Mouse (Mus musculus) midbrain, embryonic 11.5 days (tissue): Measurements from ENCODE around the gene Rhobtb1. TPM values are rescaled to one million over a fixed set of nuclear protein-coding genes. Genes with fewer than 3 reads are reported as not detected.

Experiments
- ATAC-seq: fragments of 200-750 bp; cut with Nextera tagmentation; 2 replicates; pipeline ENCODE4 v1.8.0; 2017; ENCODE audit warnings: moderate TSS enrichment, moderate library complexity; ENCODE audit not compliant: low FRiP score
- DNase-seq: peaks from one replicate; pipeline ENCODE4 v3.0.0; 2015; ENCODE audit warnings: low spot score; ENCODE audit errors: missing footprints
- H3K27ac ChIP-seq: fragments of 300-500 bp; sonication (generic); 2 replicates; pipeline ENCODE4 v1.5.1; 2014; ENCODE audit warnings: low read depth, low read length
- H3K27me3 ChIP-seq: fragments of 300-500 bp; sonication (generic); 2 replicates; pipeline ENCODE4 v1.6.1; 2014; ENCODE audit warnings: mild to moderate bottlenecking, low read length, moderate library complexity, mixed read lengths; ENCODE audit not compliant: control insufficient read depth, insufficient read depth
- H3K36me3 ChIP-seq: fragments of 300-500 bp; sonication (generic); 2 replicates; pipeline ENCODE4 v1.6.1; 2014; ENCODE audit warnings: mild to moderate bottlenecking, low read length, moderate library complexity, mixed read lengths; ENCODE audit not compliant: control insufficient read depth, insufficient read depth
- H3K4me1 ChIP-seq: fragments of 300-500 bp; sonication (generic); 2 replicates; pipeline ENCODE4 v1.6.1; 2014; ENCODE audit warnings: low read length; ENCODE audit not compliant: control insufficient read depth, insufficient read depth
- H3K4me2 ChIP-seq: fragments of 300-500 bp; sonication (generic); 2 replicates; pipeline ENCODE4 v1.6.1; 2014; ENCODE audit warnings: mild to moderate bottlenecking, moderate library complexity
- H3K4me3 ChIP-seq: fragments of 300-500 bp; sonication (generic); 2 replicates; pipeline ENCODE4 v1.5.1; 2014; ENCODE audit warnings: low read depth, low read length
- H3K9ac ChIP-seq: fragments of 300-500 bp; sonication (generic); 2 replicates; pipeline ENCODE4 v1.6.1; 2014; ENCODE audit warnings: low read length
- H3K9me3 ChIP-seq: fragments of 300-500 bp; sonication (generic); 2 replicates; pipeline ENCODE4 v1.6.1; 2016; ENCODE audit warnings: low read length; ENCODE audit not compliant: control insufficient read depth
- WGBS: fragments of 180-500 bp; shearing (Covaris S2); extraction: QIAGEN DNeasy Blood & Tissue Kit; methylation state at CpG from one replicate; pipeline ENCODE4 v1.1.7; 2014; 5-methylcytosine and 5-hydroxymethylcytosine counted together
- polyA plus RNA-seq: library from polyadenylated mRNA; unstranded; fragments of >200 nt; fragmentation: Nextera tagmentation; extraction: Ambion mirVana; gene quantifications from 2 replicates; pipeline ENCODE4 v1.2.1, GENCODE M21; 2014

Rhobtb1 gene
- polyA plus RNA-seq, 1 experiment from 2014 or later = 14.2 TPM

DNA sequence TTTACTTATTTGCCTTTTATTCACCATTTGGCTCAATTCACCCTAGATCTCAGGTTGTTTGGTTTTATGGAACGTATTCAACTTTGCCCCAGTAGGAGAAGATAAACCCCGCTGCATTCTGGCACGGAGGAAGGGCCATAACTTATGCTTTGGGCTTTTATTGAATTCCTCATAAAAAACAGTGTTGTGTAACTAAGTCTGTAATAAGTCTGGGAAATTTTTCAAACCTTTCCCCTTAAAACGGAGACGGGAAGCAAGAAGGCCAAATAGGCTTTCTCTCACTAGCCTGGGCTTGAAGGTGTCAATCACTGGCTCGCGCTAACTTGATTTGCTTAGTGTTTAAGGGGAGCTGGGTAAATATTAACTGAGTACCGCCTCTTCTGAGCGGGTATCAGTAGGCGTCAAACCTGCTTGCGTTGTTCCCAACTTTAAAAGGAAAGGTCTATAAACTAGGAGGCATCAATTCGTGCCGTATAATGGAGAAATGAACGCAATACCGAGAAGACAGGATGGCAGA, 170.3 kb downstream of the Rhobtb1 start:
- ATAC-seq = 0 out of 2 replicates have a peak, but pooled peaks have one; percentile 9
- Histone ChIP-seq H3K9me3 (no peaks in the 10 kb centered on the region), H3K27ac (no peak overlapping the region), H3K4me3 (no peak overlapping the region), H3K4me2 (no peak overlapping the region), H3K9ac (no peak overlapping the region), H3K4me1 (no peaks in the 10 kb centered on the region), H3K36me3 (no peaks in the 10 kb centered on the region), H3K27me3 (no peaks in the 10 kb centered on the region)
- 58% methylated on average over 15 of the region's 15 CpGs for WGBS
- peak; percentile 79 for DNase-seq

- Histone ChIP-seq H3K4me1 (no peaks in the 10 kb centered on the region; the same call in 1 of the 2 replicates), H3K4me2 (no peak overlapping the region), H3K27me3 (no peaks in the 10 kb centered on the region), H3K36me3 (no peaks in the 10 kb centered on the region), H3K4me3 (no peak overlapping the region), H3K9ac (no peak overlapping the region), H3K27ac (no peak overlapping the region), H3K9me3 (no peaks in the 10 kb centered on the region)
- DNase-seq (peak; percentile 35), ATAC-seq (no peak)
- 82% methylated on average over 13 of the region's 13 CpGs for WGBS
These were observed 172.8 kb downstream of the Rhobtb1 start for GRCm38 (mm10) chr10:69323986-69324385.

GRCm38 (mm10) chr10:69324816-69325215, 173.6 kb downstream of the Rhobtb1 start:
- H3K27me3 ChIP-seq = no peaks in the 10 kb centered on the region
- H3K9ac ChIP-seq = no peak overlapping the region
- H3K4me3 ChIP-seq = no peak overlapping the region
- no peaks in the 10 kb centered on the region; the same call in 1 of the 2 replicates for H3K4me1 ChIP-seq
- no peak overlapping the region for H3K4me2 ChIP-seq
- H3K27ac ChIP-seq = no peak overlapping the region
- peak; percentile 64 for DNase-seq
- 92% methylated on average over 7 of the region's 7 CpGs for WGBS
- no peaks in the 10 kb centered on the region for H3K9me3 ChIP-seq
- no peaks in the 10 kb centered on the region for H3K36me3 ChIP-seq
- no peak for ATAC-seq

- no peak for DNase-seq
- H3K9me3 ChIP-seq = no peaks in the 10 kb centered on the region
- H3K4me1 ChIP-seq = no peaks in the 10 kb centered on the region; the same call in 1 of the 2 replicates
- no peaks in the 10 kb centered on the region for H3K36me3 ChIP-seq
- no peak overlapping the region for H3K4me3 ChIP-seq
- H3K27ac ChIP-seq = no peak overlapping the region
- no peaks in the 10 kb centered on the region for H3K27me3 ChIP-seq
- H3K9ac ChIP-seq = no peak overlapping the region
- WGBS = 82% methylated on average over 3 of the region's 3 CpGs
- no peak for ATAC-seq
- no peak overlapping the region for H3K4me2 ChIP-seq
These were observed 175.2 kb downstream of the Rhobtb1 start for GRCm38 (mm10) chr10:69326433-69326832.

GRCm38 (mm10) chr10:69327362-69327761, 176.1 kb downstream of the Rhobtb1 start:
- ATAC-seq (no peak), DNase-seq (peak; percentile 70)
- Histone ChIP-seq H3K36me3 (no peaks in the 10 kb centered on the region), H3K4me1 (no peaks in the 10 kb centered on the region; the same call in 1 of the 2 replicates), H3K9me3 (no peaks in the 10 kb centered on the region), H3K4me2 (no peak overlapping the region), H3K9ac (no peak overlapping the region), H3K27me3 (no peaks in the 10 kb centered on the region), H3K4me3 (no peak overlapping the region), H3K27ac (no peak overlapping the region)
- WGBS = 73% methylated on average over 8 of the region's 8 CpGs

DNA sequence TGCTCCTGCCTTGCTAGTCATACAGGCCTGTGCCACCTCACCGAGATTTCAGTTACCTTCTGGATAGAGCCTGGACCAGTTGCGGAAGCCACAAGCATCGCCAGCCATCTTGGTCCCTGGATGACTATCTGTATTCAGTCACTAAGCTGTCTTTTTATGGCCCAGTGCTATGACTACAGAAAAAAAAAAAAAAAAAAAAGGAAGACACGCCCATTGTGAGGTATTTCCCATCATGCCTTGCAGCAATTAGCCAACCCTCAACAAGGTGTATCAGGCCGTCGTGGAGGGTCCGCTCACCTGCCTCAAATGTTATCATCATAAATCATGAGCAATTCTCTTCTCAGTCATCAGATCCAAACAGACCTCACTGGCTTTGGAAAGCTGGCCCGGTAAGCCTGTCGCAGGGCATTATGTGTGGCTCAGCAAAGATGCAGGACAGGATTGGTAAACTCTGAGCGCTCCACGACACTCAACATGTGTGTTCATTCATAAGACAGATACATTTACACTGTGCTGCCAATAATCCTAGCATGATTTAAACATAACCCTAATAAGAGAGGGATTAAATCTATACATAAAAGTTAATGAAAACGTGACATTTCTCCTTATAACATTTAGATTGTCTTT, 176.9 kb downstream of the Rhobtb1 start:
- 90% methylated on average over 12 of the region's 12 CpGs for WGBS
- no peaks in the 10 kb centered on the region for H3K9me3 ChIP-seq
- H3K27ac ChIP-seq = no peak overlapping the region
- no peaks in the 10 kb centered on the region for H3K27me3 ChIP-seq
- H3K4me1 ChIP-seq = no peaks in the 10 kb centered on the region; the same call in 1 of the 2 replicates
- H3K36me3 ChIP-seq = no peaks in the 10 kb centered on the region
- no peak for ATAC-seq
- H3K4me3 ChIP-seq = no peak overlapping the region
- DNase-seq = no peak
- H3K9ac ChIP-seq = no peak overlapping the region
- no peak overlapping the region for H3K4me2 ChIP-seq

DNA sequence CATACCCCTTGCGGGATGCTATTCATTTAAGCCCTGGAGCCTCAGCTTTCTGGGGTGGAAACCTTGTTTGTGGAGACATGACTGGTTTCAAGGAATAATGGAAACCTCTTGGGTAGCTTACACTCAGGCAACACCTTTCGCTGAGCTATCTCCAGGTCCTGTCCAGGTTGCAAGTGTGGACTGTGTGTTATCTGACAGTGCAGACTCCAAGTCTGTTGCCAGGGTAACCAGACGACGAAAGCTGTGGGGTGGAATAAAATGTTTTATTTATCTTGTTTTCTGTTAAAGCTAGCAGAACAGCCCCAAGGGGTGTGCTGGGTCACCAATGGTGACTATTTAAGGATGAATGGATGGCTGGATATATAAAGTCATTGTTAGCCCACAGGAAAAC, 177.4 kb downstream of the Rhobtb1 start:
- no peak for DNase-seq
- Histone ChIP-seq H3K27ac (no peak overlapping the region), H3K4me3 (no peak overlapping the region), H3K9me3 (no peaks in the 10 kb centered on the region), H3K36me3 (no peaks in the 10 kb centered on the region), H3K4me1 (no peaks in the 10 kb centered on the region; the same call in 1 of the 2 replicates), H3K9ac (no peak overlapping the region), H3K4me2 (no peak overlapping the region), H3K27me3 (no peaks in the 10 kb centered on the region)
- 67% methylated on average over 4 of the region's 4 CpGs for WGBS
- ATAC-seq = no peak

- DNase-seq (no peak), ATAC-seq (no peak)
- Histone ChIP-seq H3K9me3 (no peaks in the 10 kb centered on the region), H3K27ac (no peak overlapping the region), H3K4me1 (no peaks in the 10 kb centered on the region; the same call in 1 of the 2 replicates), H3K27me3 (no peaks in the 10 kb centered on the region), H3K4me2 (no peak overlapping the region), H3K9ac (no peak overlapping the region), H3K36me3 (peaks cover 3% of the 10 kb centered on the region; the same call in 1 of the 2 replicates), H3K4me3 (no peak overlapping the region)
- 92% methylated on average over 6 of the region's 6 CpGs for WGBS
These were observed 180.0 kb downstream of the Rhobtb1 start for GRCm38 (mm10) chr10:69331231-69331630.

DNA sequence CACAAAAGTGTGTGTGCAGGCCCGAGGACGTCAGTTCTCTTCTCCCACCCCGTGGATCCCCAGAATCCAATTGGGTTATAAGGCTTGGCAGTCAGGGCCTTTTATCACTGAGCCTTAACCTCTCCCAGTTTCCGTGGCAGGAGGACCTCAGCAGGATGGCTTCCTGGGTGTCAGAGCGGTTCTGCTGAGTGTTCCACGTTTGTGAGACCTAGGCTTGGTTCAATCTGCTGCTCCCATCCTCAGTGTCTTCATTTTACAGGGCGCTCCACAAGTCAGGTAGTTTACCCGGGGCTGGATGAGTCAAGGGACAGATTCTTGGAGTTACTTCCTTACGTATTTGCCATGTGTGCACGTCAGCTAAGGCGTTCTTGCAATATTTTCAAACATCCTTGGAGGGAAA, 182.0 kb downstream of the Rhobtb1 start:
- Histone ChIP-seq H3K27ac (no peak overlapping the region), H3K4me1 (no peaks in the 10 kb centered on the region; the same call in 1 of the 2 replicates)
- WGBS = 91% methylated on average over 11 of the region's 11 CpGs

More for the DNA sequence above, 182.0 kb downstream of the Rhobtb1 start:
- no peak for ATAC-seq
- Histone ChIP-seq H3K27me3 (no peaks in the 10 kb centered on the region), H3K36me3 (peaks cover 17% of the 10 kb centered on the region), H3K9me3 (no peaks in the 10 kb centered on the region), H3K4me3 (no peak overlapping the region), H3K4me2 (no peak overlapping the region), H3K9ac (no peak overlapping the region)
- peak; percentile 77 for DNase-seq
